Mouse (Mus musculus): ENCODE measurements around the gene Iqgap3. TPM values are rescaled to one million over a fixed set of nuclear protein-coding genes. Genes with fewer than 3 reads are reported as not detected.

Gene Iqgap3
- polyA plus RNA-seq, 1 experiment = 1.1 TPM

DNA sequence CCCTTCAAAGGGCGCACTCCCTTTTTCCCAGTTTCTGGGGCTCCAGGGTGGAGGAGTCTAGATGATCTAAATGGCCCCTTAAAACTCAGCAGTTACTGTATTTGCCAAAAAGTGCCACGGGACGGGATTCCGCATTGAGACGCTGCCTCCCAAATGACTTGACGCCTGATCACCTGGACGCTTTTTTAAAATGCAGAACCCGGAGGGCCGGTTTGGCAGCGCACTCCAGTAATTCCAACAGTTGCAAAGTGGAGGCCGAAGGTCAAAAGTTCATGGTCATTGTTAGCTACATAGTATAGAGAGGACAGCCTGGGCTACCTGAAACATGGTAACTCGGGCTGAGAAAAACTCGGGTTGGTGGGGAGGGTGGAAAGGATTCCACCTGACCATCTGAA, 450 bp downstream of the Iqgap3 start:
- Histone ChIP-seq H3K4me3 (ENCODE audit: insufficient read depth, low read depth, low read length) (peak overlapping the region; percentile 30; the same call in 1 of the 2 replicates), H3K27ac (replicated peaks; ENCODE audit: low read depth, low read length) (no peak overlapping the region), H3K4me1 (ENCODE audit: control insufficient read depth, insufficient read depth, insufficient read length, low read length) (no peaks in the 10 kb centered on the region)

DNA sequence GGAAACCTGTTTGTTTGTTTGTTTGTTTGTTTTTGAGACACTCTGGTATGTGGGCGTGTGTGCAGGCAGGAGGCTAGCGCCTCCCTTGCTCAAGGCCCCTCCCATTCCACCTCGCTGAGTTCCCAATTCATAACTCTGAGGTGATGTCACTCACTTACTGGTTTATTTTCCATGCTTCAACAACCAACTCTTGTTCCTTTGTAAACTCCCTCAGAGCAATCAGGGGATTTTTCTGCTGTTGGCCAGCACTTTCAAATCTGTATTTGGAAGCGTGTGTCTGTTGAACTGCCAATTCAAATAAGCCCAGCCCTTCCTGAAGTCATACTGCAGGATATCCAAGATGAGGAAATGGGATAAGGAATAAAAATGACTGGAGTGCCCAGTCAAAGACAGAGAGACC, 892 bp downstream of the Iqgap3 start:
- H3K4me3 ChIP-seq (ENCODE audit: insufficient read depth, low read depth, low read length) = no peak overlapping the region
- no peak overlapping the region for H3K27ac ChIP-seq (replicated peaks; ENCODE audit: low read depth, low read length)
- H3K4me1 ChIP-seq (ENCODE audit: control insufficient read depth, insufficient read depth, insufficient read length, low read length) = no peaks in the 10 kb centered on the region

DNA sequence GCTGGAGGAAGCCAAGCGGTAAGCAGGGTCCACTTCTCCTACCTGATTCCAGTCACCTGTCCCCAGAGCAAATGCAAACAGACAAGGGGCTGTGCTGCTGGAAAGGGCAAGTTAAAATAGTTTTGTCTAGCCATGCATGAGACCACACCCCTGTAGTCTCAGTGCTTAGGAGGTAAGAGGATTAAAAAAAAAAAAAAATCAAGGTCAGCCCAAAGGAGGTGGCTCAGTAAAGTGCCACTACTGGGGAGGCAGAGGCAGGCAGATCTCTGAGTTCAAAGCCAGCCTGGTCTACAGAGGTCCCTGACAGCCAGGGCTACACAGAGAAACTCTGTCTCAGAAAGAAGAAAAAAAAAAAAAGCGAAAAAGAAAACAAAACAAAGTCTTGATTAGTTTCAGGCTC, 2.2 kb downstream of the Iqgap3 start:
- no peak overlapping the region for H3K27ac ChIP-seq (replicated peaks; ENCODE audit: low read depth, low read length)
- no peak overlapping the region for H3K4me3 ChIP-seq (ENCODE audit: insufficient read depth, low read depth, low read length)
- no peaks in the 10 kb centered on the region for H3K4me1 ChIP-seq (ENCODE audit: control insufficient read depth, insufficient read depth, insufficient read length, low read length)

DNA sequence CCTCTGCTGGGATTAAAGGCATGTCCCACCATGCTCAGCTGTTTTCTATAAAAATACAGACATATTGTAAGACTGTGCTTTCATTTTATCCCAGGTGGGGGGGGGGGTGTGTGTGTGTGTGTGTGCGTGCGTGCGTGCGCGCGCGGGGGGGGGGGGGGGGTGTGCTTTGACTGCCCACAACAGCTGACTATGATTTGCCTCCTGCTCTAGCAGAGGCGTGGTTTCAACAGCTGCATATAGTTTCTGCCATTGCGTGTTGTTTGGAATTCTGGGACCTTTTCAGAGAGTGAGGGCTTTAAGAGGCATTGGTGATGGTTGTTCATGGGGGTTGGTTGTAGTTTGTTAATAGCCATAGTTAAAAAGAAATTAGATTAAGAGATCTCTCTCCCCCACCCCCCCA, 3.7 kb downstream of the Iqgap3 start:
- Histone ChIP-seq H3K4me1 (ENCODE audit: control insufficient read depth, insufficient read depth, insufficient read length, low read length) (no peaks in the 10 kb centered on the region), H3K4me3 (ENCODE audit: insufficient read depth, low read depth, low read length) (no peak overlapping the region), H3K27ac (replicated peaks; ENCODE audit: low read depth, low read length) (no peak overlapping the region)

DNA sequence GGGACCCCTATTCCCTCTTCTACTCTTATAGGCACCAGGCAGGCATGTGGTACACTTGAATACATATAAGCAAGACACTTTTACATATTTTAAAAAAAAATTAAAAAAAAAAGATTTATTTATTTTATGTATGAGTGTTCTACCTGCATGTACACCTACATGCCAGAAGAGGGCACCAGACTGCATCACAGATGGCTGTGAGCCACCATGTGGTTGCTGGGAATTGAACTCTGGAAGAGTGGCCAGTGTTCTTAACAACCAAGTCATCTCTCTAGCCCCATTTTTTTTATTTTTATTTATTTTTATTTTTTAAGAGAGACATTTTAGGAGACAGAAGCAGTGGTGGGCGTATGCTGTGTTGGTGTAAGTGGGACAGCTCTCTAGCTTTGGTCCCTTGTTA, 5.9 kb downstream of the Iqgap3 start:
- no peaks in the 10 kb centered on the region for H3K4me1 ChIP-seq (ENCODE audit: control insufficient read depth, insufficient read depth, insufficient read length, low read length)
- no peak overlapping the region for H3K27ac ChIP-seq (replicated peaks; ENCODE audit: low read depth, low read length)
- H3K4me3 ChIP-seq (ENCODE audit: insufficient read depth, low read depth, low read length) = no peak overlapping the region

DNA sequence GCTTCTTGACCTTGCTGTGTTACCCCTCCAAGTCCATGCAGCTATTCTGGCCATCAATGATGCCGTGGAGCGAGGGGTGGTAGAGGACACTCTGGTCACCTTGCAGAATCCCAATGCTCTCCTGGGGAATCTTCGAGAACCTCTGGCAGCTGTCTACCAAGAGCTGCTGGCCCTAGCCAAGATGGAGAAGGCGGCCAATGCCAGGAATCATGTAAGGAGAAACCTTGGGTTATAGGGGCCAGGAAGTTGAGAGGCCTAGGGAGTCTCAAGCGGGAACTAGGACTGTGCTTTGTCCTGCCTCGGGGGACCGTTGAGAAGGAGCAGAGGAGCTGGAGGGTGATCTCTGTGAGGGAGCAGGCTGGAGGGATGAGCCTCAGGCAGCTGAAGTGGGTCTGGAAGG, 8.3 kb downstream of the Iqgap3 start:
- Histone ChIP-seq H3K27ac (replicated peaks; ENCODE audit: low read depth, low read length) (no peak overlapping the region), H3K4me1 (ENCODE audit: control insufficient read depth, insufficient read depth, insufficient read length, low read length) (no peaks in the 10 kb centered on the region)

DNA sequence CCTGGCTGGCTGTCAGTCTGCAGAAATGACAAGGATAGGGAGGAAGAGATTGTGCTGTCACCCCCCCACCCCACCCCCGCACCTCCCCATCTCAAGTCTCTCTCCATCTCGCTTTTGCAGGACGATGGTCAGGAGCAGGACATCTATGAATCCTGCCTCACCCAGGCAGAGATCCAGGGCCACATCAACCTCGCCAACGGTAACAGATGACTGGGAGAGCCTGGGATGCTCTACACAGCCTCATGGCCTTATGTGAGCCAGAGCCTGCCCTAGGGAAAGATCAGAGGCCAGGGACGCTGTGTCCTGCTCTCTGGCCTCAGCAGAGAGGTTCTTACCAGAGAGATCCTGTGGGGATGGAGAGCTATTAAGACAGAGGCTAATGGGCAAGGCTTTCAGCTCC, 8.8 kb downstream of the Iqgap3 start:
- H3K27ac ChIP-seq (replicated peaks; ENCODE audit: low read depth, low read length) = no peak overlapping the region
- H3K4me3 ChIP-seq (ENCODE audit: insufficient read depth, low read depth, low read length) = no peak overlapping the region
- no peaks in the 10 kb centered on the region for H3K4me1 ChIP-seq (ENCODE audit: control insufficient read depth, insufficient read depth, insufficient read length, low read length)

More for the DNA sequence above, 8.3 kb downstream of the Iqgap3 start:
- H3K4me3 ChIP-seq (ENCODE audit: insufficient read depth, low read depth, low read length) = no peak overlapping the region

DNA sequence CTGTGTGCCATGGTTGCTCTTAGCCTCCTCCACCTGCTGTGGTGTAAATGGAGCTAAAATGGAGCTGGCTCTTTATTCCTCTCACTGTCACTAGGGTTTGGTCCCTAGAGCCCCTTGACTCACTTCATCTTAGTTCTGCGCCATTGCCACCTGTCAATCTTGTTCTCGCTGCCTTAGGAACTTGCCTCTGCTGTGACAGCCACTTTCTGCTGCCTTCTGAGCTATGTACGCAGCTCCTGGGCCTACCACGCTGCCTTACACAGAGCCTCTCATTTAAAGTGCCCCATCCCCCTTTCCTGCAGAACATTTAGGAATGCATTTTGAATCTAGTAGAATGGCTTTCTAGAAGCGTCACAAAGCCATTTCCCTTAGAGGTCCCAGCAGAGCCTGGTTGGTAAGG, 12.4 kb downstream of the Iqgap3 start:
- no peaks in the 10 kb centered on the region for H3K4me1 ChIP-seq (ENCODE audit: control insufficient read depth, insufficient read depth, insufficient read length, low read length)
- H3K4me3 ChIP-seq (ENCODE audit: insufficient read depth, low read depth, low read length) = no peak overlapping the region
- H3K27ac ChIP-seq (replicated peaks; ENCODE audit: low read depth, low read length) = no peak overlapping the region

DNA sequence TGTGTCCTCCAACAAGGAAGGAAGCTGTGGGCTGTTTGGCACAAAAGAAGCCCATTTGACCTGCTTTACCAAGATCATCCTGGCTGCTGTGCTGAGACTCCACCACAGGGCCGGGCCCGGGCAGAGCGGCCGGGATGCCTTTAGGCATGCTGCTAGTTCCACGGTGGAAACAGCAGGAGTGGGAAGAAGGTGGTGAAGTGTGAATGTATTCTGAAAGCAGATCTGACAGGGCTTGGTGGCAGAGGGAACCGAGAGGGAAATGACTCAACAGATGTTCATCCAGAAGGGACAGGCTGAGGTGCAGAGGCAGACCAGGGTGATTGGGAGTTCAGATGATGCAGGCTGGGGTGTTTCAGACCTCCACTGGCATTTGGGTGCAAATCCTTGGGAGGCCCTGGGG, 15.9 kb downstream of the Iqgap3 start:
- Histone ChIP-seq H3K4me3 (ENCODE audit: insufficient read depth, low read depth, low read length) (no peak overlapping the region), H3K27ac (replicated peaks; ENCODE audit: low read depth, low read length) (no peak overlapping the region)

DNA sequence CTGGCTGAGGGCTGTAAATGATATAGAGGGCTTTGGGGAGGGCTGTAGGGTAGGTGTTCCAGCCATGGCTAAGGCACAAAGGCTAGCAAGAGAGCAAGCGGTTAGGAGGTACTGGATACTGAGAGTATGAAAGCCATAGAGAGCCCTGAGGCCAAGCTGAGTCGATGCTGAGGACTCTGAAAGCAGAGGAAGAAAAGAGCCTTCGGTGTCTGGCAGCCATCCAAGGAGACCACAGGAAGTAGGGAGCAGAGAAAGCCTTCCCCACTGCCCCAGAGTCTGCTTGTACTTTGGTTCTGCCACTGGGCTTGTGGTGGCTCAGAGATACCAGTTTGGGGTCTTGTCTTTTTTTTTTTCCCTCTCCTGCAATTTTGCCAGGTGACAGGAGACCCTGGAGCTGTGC, 18.5 kb downstream of the Iqgap3 start:
- Histone ChIP-seq H3K4me3 (ENCODE audit: insufficient read depth, low read depth, low read length) (no peak overlapping the region), H3K27ac (replicated peaks; ENCODE audit: low read depth, low read length) (no peak overlapping the region), H3K4me1 (ENCODE audit: control insufficient read depth, insufficient read depth, insufficient read length, low read length) (peaks cover 8% of the 10 kb centered on the region)

More for the DNA sequence above, 15.9 kb downstream of the Iqgap3 start:
- H3K4me1 ChIP-seq (ENCODE audit: control insufficient read depth, insufficient read depth, insufficient read length, low read length) = peaks cover 2% of the 10 kb centered on the region

DNA sequence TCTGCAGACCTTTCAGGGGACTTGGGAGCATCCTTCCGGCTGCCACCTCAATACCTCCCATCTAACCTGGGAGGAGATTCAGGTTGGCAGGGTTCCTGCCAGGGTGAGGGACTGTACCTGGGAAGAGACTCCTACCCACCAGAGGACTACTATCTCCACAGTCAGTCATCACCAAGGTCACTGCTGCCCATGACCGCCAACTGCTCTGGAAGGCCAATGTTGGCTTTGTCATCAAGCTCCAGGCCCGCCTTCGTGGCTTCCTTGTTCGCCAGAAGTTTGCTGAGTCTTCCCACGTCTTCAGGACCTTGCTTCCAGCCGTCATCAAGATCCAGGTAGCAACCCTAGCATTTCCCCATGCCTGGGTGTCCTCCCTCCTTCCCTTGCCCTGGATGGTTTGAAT, 20.0 kb downstream of the Iqgap3 start:
- H3K4me1 ChIP-seq (ENCODE audit: control insufficient read depth, insufficient read depth, insufficient read length, low read length) = peaks cover 8% of the 10 kb centered on the region
- no peak overlapping the region for H3K4me3 ChIP-seq (ENCODE audit: insufficient read depth, low read depth, low read length)
- H3K27ac ChIP-seq (replicated peaks; ENCODE audit: low read depth, low read length) = peak overlapping the region; percentile 12

DNA sequence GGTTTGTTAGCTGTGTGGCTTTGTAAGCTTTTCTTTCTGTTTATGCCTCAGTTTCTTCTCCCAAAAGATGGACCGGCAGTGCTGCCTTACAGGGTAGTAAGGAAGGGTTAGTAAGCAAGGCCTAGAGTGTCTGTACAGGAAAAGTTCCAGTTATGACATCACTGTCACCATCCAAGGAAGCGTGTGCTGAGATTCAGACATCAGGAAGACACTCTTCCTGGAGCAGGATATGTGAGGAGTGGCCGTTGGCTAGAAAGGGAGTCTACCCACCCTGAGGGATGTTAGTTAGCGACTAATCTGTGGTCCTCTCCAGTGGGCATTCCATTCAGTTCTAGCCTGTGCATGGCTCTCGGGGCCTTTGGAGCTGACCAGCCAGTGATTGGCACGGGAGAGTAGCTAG, 20.4 kb downstream of the Iqgap3 start:
- H3K27ac ChIP-seq (replicated peaks; ENCODE audit: low read depth, low read length) = peak overlapping the region; percentile 75
- no peak overlapping the region for H3K4me3 ChIP-seq (ENCODE audit: insufficient read depth, low read depth, low read length)
- peaks cover 8% of the 10 kb centered on the region for H3K4me1 ChIP-seq (ENCODE audit: control insufficient read depth, insufficient read depth, insufficient read length, low read length)

DNA sequence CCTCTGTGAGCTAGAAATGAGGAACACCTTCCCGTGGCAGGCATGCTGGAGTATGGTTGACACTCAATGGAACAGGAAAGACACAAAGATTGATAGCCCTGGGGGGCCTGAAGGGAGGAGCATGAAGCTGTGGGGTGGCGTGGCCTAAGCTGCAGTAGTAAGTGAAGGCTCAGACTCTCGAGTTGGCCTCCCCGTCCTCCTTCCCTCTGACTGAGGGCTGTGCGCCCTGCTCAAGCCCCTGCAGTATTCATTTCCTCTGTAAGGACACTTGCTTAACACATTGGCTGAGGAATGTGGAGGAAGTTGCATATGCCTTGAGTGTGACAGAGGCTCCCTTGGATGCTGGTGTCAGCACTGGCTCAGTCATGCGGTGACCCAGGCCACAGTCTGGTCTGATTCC, 20.8 kb downstream of the Iqgap3 start:
- Histone ChIP-seq H3K4me1 (ENCODE audit: control insufficient read depth, insufficient read depth, insufficient read length, low read length) (peaks cover 8% of the 10 kb centered on the region), H3K4me3 (ENCODE audit: insufficient read depth, low read depth, low read length) (no peak overlapping the region), H3K27ac (replicated peaks; ENCODE audit: low read depth, low read length) (peak overlapping the region; percentile 75)

DNA sequence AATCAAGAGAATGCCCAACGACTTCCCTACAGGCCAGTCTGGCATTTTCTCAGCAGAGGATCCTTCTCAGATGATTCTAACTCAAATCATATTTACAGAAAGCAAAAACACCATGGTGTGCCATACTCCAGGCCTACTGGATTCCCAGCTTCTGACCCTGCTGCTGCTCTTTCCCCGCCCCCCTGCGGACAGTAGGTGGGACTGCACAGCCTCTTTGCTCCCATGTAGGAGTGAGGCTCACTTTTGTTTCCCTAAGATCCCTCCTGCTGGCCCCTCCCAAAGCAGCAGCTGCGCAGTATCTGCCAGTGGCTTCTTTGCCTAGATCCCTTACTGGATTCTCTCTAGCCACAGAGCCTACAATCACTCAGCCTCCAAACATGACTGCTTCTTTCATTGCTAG, 24.4 kb downstream of the Iqgap3 start:
- Histone ChIP-seq H3K4me1 (ENCODE audit: control insufficient read depth, insufficient read depth, insufficient read length, low read length) (peaks cover 8% of the 10 kb centered on the region), H3K27ac (replicated peaks; ENCODE audit: low read depth, low read length) (no peak overlapping the region), H3K4me3 (ENCODE audit: insufficient read depth, low read depth, low read length) (no peak overlapping the region)

DNA sequence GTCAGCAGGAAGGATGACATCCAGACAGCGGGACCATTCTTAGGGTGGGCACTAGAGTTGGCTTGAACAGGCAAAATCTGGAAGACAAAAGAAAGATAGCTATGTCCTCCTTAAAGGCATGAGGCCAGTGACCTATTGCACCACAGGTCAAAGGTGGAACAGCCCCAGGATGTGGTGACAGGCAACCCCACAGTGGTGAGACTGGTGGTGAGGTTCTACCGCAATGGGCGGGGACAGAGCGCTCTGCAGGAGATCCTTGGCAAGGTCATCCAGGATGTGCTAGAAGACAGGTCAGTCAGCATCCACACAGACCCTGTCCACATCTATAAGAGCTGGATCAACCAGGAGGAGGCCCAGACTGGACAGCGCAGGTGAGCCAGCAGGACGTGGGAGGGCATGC, 27.4 kb downstream of the Iqgap3 start:
- Histone ChIP-seq H3K4me1 (ENCODE audit: control insufficient read depth, insufficient read depth, insufficient read length, low read length) (no peaks in the 10 kb centered on the region), H3K4me3 (ENCODE audit: insufficient read depth, low read depth, low read length) (no peak overlapping the region), H3K27ac (replicated peaks; ENCODE audit: low read depth, low read length) (no peak overlapping the region)

DNA sequence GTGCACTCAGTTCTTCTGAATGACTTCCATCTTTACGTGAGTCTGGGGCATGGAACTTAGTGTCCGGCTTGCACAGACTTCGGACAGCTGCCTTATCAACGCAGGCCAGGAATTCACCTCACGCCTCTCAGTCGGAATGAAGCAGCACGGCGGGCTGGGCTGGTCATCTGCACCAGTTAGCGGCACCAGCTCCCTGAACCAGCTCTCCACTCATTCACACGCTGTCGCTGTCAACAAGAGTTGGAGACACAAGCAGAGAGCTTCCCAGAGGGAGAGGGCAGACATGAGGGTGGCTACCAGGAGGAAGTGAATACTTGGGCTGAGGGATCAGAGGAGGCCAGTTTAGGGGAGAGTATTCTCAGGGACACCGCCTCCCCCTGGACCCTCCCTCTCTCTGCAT, 32.6 kb downstream of the Iqgap3 start:
- Histone ChIP-seq H3K27ac (replicated peaks; ENCODE audit: low read depth, low read length) (no peak overlapping the region), H3K4me1 (ENCODE audit: control insufficient read depth, insufficient read depth, insufficient read length, low read length) (no peaks in the 10 kb centered on the region), H3K4me3 (ENCODE audit: insufficient read depth, low read depth, low read length) (no peak overlapping the region)

DNA sequence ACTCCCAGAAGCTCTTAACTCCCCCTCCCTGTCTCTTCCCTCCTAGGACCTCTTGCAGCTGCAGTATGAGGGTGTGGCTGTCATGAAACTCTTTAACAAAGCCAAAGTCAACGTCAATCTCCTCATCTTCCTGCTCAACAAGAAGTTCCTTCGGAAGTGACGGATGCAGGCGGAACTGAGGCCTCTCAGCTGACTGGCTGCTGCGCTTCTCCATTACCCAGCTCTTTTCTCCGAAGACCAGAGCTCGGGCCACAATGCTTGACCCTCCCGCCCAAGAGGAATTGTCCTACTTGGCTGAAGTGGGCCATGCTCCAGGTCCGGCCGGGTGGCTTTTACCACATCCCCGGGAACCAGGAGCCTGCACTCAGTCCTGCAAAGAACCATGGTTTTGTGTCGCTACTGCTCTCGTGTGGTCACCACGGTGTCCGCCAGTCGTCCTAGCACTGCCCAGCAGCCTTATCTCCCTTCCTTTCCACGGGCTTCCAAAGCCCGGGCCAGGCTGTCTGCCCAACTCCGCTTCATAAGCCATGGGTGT, 38.4 kb downstream of the Iqgap3 start:
- Histone ChIP-seq H3K4me3 (ENCODE audit: insufficient read depth, low read depth, low read length) (no peak overlapping the region), H3K27ac (replicated peaks; ENCODE audit: low read depth, low read length) (peak overlapping the region; percentile 60), H3K4me1 (ENCODE audit: control insufficient read depth, insufficient read depth, insufficient read length, low read length) (peaks cover 2% of the 10 kb centered on the region; the same call in 1 of the 2 replicates)

Measured in brown adipose tissue, adult 24 weeks (tissue).